Mouse (Mus musculus) hindlimb bud, embryonic 11.5 days (tissue): ENCODE measurements around the gene Pth2r.

Experiments
- DNase-seq: peaks from one replicate; pipeline ENCODE4 v3.0.0-alpha.2; 2012; ENCODE audit warnings: low read depth, low spot score; ENCODE audit errors: extremely low spot score

Gene Pth2r

DNA sequence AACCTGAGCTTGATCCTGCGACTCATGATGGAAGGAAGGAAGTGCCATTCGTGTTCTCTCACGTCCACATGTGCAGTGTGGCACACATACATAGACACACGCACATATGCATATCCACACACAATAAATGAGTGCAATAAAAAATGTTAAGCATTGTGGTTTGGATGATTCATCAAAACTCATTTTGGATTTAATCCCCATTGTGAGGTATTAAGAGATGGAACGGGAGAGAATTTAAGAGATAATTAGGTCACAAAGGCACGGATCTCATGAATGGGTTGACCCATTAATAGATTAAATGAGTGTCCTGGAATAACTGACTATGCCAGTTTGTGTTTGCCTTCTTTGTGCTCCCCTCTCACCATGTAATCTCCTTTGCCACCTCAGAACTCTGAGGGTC is at the start of gene Pth2r:
Gene Pth2r, plus strand, starts transcription at position 301 of the 400 bp plus-strand sequence.
- DNase-seq, result no peak

DNA sequence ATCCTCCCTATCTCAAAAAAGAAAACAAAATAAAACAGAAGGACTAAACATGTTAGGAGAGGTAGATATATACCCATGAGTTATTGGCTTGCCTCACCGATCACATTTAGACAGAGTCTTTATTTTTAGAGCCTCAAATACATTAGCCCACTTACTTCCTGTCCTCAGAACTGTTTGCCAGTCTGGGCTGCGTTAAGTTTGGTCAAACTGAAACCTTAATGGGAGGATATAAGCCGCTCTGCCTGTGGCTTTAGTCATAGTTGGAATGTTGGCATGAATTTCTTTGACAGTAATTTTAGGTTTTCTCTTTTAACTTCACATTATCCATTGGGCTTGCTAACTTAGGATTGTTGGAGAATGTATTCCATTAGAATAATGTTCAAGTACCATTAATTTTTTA is 44.1 kb upstream of the Pth2r start:
- no peak for DNase-seq

DNA sequence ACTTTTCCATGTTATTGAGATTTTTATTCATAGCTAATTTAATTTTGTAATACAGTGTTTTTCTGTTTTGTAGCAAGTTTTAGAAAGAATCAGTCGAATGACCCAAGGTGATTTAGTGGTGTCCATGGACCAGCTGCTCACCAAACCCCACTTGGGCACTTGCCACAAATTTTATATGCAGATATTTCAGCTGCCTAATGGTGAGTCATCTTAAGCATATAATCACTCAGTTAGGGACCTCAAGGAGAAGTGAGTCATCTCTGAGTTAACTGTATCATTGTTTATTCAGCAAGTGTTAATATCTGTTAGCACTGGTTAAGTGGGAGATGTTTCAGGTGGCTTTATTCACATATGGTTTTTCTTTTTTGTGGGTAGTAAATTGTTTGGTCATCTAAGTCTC is 36.2 kb upstream of the Pth2r start:
- DNase-seq, result no peak

DNA sequence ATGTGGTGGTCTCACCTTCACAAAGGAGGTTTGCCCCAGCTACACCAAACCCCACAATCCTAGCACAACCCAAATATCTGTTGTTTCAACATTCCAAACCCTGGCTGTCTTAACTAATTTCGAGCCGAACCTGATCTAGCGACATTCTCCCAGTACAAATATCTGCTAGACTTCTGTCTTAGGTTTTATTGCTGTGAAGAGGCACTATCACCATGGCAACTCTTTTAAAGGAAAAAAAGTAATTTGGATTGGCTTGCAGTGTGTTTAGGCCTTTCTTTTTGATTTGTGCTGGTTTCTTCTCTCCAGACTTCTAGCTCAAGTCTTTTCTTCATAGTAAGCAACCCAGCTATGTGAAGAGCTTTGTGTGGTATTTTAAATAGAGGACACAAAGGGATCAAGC is 1.4 kb upstream of the Pth2r start:
- DNase-seq, result no peak

DNA sequence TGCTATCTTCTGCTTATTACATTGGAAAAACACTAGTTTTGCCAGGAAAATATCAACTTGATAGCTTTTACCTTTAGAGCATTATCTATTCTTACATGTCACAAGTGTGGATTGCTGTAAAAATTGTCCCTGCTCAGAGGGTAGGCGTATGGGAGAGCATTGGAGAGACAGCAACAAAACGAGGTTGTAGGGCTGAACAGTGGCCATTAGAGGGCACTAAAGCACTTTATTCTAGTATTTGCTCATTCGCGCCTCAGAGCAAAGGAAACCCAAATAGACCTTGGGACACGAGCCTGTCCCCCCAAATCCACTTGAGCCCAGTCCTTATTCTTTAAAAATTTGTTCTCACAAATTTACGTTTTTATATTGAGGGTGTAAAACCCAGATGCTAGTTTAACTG is 910 bp downstream of the Pth2r start:
- DNase-seq, result peak; percentile 46

DNA sequence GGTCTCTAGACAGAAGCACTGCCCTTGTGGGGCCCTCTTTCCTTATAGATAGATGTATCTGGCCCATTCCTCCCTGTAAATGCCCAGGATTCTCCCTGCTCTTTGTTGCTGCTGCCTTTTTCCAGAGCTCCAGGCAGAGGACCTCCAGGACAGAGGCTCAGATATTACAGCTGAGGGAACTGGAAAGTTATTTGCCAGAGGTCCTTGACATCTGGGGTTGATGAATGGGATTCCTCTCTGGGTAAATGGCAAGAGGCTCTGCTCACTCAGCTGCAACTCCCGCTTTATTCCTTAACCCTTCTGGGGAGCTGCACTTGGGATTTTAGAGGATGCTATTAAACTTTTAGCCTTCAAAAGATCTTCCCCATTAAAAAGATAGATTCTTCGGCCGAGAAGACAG is 26.6 kb downstream of the Pth2r start:
- no peak for DNase-seq

DNA sequence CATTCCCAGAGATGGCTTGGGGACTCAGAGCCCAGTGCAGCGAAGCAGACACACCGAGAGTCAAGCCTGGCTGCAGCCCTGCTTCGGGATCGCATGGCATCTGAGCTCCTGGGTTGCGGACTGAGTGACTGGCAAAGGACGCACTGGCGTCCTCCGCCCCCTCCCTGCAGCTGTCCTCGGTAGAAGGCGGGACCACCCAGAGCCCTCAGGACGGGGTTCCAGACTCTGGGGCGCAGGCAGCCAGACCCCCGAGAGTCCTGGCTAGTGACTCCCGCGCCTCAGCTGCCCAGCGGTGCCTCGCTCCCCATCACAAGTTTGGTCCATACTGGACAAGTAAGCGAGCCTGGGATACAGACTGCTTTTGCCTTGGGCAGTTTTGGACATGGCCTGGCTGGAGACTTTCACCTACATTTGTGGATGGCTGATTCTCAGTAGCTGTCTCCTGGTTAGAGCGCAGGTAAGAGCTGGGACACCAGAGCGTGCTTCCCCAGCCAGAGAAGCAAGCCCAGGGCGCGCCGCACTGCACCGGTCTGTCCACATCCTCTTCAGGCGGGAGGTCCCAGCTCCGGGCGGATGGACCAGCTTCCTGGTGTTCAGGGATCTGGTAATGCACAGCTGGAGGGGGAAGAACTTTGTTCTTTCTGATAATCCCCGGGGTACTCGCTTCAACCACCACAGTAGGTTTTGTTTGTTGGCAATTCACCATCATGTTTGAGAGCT is 29.5 kb downstream of the Pth2r start:
- DNase-seq, result no peak

DNA sequence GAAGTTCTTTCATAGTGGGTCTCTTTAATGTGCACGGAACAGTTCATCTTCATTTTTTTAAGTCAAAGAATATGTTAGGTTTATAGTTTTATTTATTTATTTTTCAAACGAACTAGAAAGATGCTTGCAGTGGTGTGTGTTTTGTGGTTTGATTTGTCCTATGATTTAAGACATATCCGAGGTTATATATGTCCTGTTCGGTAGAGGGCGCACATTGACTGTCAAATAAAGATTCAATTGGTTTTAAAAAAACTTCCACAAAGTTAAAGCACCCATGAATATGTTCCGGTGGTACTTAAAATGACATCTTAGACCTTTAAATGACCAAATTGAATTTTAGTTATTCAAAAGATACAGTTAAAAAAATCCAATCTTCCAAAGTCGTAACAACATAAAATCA is 30.3 kb downstream of the Pth2r start:
- peak; percentile 44 for DNase-seq

DNA sequence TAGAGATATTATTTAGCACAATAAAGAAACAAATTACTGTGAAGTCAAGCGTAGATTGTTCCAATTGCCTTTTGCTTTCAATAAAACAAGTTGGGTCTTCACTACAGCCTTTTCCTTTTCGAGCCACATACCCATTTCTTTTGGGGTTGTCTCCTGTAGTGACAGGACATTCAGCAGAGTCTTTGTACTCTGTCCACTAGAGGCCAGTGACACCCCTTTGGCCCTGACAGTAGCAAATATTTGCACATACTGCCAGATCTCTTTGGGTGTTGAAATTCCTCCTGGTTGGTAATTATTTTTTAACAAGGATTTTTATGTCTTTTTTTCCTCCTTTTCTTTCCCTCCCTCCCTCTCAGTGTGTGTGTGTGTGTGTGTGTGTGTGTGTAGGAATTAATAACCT is 31.0 kb downstream of the Pth2r start:
- no peak for DNase-seq

DNA sequence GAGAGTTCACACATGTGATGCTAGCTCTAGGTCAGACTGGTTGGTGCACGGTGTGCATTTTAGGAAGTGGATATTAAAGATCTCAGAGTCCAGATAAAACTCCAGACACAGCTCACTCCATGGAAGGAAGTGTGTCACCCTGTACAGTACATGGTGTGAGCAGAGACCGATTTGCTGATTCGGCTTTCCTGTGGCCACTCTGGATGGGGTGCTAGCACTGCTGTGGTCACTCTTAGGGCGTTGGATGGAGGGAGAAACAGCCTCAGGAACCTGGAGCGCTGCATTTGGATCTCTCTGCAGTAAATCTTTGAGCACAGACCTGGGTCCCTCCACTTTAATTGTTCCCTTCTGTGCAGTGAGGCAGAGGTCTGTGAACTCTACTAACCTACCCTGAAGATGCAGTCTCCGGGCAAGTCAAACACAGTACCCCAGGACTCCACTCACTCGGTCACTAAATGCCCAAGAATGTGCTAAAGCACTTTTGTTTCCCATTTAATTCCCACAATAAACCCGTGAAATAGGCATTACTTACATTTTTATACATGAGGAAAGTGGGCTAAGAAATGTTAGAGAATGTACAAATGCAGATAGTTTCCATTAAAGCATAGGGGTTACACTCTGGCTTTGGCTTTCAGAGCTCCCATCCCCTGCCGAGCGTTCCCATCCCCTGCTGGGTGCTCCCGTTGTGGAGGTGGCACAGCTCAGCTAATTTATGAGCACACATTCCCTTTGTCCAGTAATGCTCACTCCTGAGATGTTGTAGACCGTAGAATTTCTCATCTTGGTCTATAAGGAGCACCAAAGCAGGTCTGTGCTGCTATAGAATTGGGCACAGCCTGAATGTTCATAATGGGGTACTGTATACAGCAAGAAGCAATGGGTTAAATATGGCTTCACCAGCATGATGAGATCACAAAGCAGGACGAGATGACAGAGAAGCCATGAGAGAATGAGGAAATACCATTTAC is 32.5 kb downstream of the Pth2r start:
- no peak for DNase-seq

DNA sequence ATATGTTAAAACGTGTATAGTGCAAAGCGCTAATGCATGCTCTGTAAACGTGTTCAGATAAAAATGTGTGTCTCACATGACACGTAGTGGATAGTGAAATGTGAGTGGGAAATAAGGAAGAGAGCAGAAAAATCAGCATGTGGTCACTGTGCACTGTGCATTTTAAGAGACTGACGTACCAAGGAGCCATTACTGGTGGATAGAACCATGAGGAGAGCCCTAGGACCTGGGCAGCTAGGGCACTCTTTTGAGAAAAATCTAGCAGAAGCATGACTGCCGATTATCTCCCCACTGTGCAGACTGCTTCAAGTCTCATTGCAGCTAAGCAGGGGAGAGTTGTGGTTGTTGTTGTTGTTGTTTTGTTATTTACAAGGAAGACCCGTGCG is 33.2 kb downstream of the Pth2r start:
- no peak for DNase-seq

DNA sequence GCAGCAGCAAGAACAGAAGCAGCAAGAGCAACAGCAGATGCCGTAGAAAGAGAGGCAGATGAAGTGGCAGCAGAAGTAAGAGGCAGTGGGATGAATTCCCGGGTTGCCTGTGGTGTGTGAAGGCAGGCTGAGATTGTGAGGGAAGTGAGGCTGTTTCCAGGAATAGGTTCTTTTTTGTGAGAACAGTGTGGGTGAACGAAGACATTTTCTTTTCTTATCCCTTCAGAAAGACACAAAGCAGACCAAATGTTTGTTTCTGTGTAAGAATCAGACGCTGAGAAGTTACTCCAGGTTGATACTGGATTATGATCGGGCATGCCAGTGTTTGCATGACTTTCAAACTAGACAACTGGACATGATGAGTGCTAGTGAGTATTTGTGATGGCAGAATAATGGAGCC is 52.2 kb downstream of the Pth2r start:
- no peak for DNase-seq

DNA sequence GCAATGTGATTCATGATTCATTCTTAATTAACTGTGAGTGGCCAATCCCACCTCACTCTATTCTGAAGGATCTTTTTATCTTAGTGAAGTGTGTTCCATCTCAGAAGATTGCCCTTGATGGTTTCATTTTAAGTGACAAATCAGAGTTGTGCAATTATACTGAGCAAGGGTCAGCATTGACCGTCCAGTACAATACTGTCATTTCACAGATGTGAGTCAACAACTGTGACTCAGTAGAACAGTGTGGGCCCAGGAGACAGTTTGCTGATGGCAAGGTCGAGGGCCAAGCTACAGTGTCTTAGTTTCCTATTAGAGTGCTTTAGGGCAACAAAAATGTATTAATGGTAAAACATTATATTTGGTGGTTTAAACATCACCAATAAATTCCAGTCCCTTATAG is 55.9 kb downstream of the Pth2r start:
- no peak for DNase-seq

DNA sequence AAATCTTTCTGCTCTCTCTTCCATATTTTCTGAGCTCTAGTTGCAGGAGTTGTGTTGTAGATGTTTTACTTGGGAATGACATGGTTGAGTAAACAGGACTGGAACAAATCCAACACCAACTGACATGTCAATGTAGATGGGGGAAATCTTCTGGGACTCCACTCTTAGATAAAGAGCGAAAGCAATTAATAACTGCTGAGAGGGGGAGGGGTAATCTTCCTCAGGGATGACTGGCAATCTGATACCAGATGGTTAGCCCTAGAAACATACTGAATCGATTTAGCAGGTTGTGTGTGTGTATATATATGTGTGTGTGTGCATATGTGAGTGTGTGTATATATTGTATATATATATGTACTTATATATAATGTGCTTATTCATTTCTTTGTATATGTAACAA is 58.4 kb downstream of the Pth2r start:
- DNase-seq, result no peak

DNA sequence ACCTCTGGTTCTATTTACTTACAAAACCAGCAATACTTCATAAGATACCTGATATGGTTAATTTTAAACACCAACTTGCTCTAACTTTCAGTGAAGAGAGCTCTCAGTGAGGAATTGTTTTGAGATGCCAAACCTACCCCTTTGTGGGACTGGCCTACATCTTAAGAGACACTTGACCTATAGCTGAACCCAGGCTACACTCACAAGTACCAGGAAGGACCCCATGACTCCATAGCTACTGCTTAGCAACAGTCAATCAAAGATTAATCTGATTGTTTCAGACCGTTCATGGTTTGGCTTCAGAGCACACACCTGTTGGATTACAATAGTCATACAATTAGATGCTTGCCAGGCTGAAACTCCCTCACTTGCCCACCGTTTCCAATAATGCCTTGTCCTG is 71.1 kb downstream of the Pth2r start:
- no peak for DNase-seq

DNA sequence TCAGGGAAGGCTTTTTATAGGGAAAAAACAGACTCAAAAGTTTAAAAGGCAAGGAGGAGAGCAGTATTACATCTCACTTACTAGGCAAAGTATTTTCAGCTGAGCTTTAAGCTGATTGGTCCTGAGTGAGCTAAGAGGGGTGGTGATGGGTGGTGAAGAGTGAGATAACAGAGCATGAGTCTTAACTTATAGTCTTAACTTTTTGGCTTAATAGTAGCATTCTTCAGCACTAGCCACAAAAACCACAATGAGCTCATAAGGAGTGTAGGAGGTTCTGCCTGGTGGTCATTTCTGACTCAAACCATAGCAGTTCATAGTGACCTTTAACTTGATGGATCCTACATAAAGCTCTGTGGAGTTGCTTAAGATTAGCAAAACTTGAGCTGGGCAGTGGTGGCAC is 72.3 kb downstream of the Pth2r start:
- no peak for DNase-seq

DNA sequence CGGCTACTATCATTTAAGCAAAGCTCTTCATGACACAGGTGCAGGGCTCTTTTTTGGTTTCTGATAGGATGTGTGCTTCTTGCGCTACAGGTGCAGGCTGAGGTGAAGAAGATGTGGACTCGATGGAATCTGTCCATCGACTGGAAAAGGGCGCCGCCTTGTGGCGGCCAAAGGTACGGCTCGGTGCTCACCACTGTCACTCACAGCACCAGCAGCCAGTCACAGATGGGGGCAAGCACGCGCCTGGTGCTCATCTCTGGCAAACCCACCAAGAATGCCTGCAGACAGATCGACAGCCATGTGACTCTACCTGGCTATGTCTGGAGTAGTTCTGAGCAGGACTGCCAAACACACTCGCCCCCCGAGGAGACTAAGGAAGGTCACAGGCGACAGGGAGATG is 106.5 kb downstream of the Pth2r start:
- peak; percentile 12 for DNase-seq

DNA sequence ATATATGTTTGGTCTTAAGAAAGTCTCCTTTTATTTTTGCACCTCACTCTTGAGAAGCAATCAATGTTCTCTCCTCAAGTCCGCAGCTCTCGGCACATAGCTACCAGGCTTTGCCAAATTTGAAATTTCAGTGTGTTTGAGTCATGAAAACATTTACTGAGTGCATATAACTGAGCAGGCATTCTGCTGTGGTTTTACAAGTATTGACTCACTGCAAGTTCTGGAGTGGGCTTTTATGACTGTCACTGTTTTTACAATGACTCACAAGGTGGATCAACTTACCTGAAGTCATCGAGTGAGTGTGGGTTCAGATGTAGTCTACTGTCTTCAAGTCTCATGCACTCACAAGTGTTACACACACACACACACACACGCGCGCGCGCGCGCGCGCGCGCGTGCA is 107.8 kb downstream of the Pth2r start:
- DNase-seq, result no peak

DNA sequence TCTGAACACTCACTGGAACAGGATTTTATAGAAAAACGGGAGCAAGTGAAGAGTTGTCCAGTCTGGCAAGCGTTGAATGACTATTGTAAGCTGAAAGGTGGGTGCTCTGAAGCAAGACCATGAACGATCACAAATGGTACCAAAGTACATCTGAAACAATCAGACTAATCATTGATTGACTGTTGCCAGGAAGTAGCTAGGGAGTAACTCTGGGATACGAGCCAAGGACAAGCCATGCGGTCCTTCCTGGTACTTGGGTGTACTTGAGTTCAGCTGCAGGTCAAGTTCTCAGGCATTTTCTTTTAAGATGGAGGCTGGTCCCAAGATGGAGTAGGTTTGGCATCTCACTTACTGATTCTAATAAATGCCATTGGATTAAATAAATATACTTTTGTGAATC is 125.6 kb downstream of the Pth2r start:
- DNase-seq, result no peak

DNA sequence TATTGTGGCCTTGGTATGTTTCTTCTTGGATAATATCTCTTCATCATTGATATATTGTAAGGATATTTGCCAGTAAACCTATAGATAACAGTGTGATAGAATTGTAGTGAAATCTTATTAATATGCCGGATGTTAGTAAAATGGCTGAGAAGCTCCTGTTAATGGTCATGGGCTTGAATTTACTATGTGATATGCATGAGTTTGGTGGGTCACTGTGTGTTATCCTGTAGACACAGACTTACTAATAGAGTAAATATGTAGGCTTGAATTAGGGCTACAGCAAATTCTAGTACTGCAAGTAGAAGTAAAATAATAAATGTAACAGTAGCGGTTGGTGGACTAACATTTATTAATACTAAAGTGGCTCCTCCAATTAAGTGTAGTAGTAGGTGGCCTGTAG is 139.1 kb downstream of the Pth2r start:
- no peak for DNase-seq

DNA sequence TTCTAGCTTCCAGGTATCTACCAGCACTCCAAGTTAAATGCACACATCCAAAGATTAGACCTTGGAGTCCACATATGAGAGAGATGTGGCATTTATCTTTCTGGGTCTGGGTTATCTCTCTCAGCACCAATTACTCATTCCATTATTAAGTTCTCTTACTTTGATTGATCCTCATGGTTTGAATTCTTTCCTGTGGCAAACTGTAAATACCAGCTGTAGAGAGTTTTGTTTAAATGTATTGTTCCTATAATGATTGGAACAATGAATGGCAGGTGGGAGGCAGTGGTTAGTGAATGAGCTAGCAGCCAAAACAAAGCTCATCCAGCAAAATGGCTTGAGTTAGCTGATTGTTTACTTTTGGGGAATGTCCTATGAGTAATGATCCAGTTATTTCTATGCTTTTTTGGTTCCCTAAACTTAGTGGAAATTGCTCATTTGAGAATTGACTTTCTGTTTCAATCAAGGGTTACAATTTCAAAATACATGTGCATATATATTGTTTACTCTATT is 140.7 kb downstream of the Pth2r start:
- no peak for DNase-seq
